Mouse (Mus musculus): ENCODE data around the gene Slc1a4.

- TF ChIP-seq EP300 (IDR thresholded peaks at IDR 0.05; ENCODE audit: low read depth) (no peak), CTCF (IDR thresholded peaks at IDR 0.05; ENCODE audit: low read depth) (no peak)
Measured at GRCm38 (mm10) chr11:20372616-20373211, 40.2 kb upstream of the Slc1a4 start.

All from liver, embryonic 14.5 days (tissue).